Mouse (Mus musculus): Measurements from ENCODE around the gene Nampt.

- TF ChIP-seq CTCF (IDR thresholded peaks at IDR 0.05; ENCODE audit: low read depth, low read length), result no peak
- no peak for TF ChIP-seq POLR2AphosphoS5 (IDR thresholded peaks at IDR 0.05; ENCODE audit: insufficient replicate concordance, low read depth, low read length)
- TF ChIP-seq GATA1 (IDR thresholded peaks at IDR 0.05; ENCODE audit: borderline replicate concordance, low read length), result no peak
- no peak for TF ChIP-seq TAL1 (conservative IDR thresholded peaks at IDR 0.05; ENCODE audit: low read depth, low read length)
- TF ChIP-seq GATA2 (IDR thresholded peaks at IDR 0.05; ENCODE audit: borderline replicate concordance, low read depth, low read length), result no peak
These were observed 15.4 kb downstream of the Nampt start for GRCm38 (mm10) chr12:32834781-32835180.
